Mouse (Mus musculus): ENCODE data around the gene Txlnb. TPM values are rescaled to one million over a fixed set of nuclear protein-coding genes. Genes with fewer than 3 reads are reported as not detected.

The Txlnb gene
- polyA plus RNA-seq, 1 experiment from 2014 or later = 2.1 TPM

DNA sequence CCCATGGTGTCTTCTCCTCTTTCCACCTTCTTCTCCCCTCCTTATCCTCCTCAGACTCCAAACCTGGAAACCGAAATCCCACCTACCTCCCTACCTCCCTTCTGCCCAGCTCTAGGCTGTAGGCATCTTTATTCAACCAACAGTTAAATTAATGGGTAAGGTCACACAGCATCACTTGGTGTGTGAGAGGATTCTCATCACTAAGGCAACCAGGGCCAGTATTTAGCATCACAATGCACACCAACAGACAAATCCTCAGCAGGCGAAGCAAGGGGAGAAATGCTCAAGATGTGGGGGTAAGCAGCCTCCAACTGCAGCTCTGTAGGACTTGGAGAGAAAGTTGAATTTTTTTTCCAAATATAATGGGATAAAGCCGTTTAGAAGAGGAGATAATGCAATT lies 35.0 kb downstream of the Txlnb start:
- no peaks in the 10 kb centered on the region for H3K9me3 ChIP-seq
- ATAC-seq (ENCODE audit: low read depth) = no peak
- peaks cover 24% of the 10 kb centered on the region for H3K4me1 ChIP-seq (replicated peaks)
- WGBS = 20% methylated on average over 3 of the region's 3 CpGs
- H3K9ac ChIP-seq = no peak overlapping the region
- H3K27ac ChIP-seq (replicated peaks) = no peak overlapping the region
- no peaks in the 10 kb centered on the region for H3K36me3 ChIP-seq
- no peak overlapping the region for H3K4me2 ChIP-seq
- no peaks in the 10 kb centered on the region for H3K27me3 ChIP-seq
- no peak overlapping the region for H3K4me3 ChIP-seq

DNA sequence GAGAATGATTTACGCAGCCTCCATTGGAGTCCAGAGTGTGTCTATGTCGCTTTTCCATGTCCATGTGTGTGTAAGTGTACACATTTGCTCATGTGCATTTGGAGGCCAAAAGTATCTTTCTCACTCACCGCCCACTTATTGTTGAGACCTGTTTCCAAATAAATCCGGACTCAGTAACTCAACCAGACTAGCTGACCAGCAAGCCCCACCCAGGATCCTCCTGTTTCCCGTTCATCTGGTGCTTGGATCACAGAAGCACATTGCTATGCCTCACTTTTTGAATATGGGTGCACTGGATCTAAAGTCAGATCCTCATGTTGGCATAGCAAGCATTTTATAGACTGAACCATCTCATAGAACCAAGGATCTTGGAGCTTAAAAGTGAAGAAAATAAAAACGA lies 39.0 kb downstream of the Txlnb start:
- no peak overlapping the region for H3K4me2 ChIP-seq
- no peak overlapping the region for H3K9ac ChIP-seq
- WGBS = 86% methylated on average over 6 of the region's 6 CpGs
- no peaks in the 10 kb centered on the region for H3K27me3 ChIP-seq
- H3K4me1 ChIP-seq (replicated peaks) = peaks cover 8% of the 10 kb centered on the region; the same call in 1 of the 2 replicates
- H3K4me3 ChIP-seq = no peak overlapping the region
- no peak for ATAC-seq (ENCODE audit: low read depth)
- no peaks in the 10 kb centered on the region for H3K9me3 ChIP-seq
- H3K36me3 ChIP-seq = no peaks in the 10 kb centered on the region
- no peak overlapping the region for H3K27ac ChIP-seq (replicated peaks)

DNA sequence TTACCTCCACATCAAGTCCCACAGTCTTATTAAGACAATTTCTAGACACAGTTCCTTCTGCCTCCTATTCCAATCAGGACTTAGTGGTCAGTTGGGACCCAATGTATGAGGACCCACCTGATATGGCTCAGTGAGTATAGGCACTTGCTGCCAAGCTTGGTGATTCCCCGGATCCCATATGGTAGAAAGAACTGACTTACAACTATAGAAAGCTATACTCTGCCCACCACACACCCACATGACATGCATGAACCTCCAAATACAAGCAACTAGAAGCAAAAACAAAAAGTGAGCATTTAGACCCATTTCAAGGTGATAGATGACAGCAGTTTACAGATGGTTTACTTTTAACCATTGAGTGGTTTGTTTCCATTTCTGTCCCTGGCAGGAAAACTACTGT lies 40.2 kb downstream of the Txlnb start:
- Histone ChIP-seq H3K4me1 (replicated peaks) (0 out of 2 replicates have a peak, but pooled peaks cover 2% of the 10 kb centered on the region), H3K36me3 (no peaks in the 10 kb centered on the region), H3K4me2 (no peak overlapping the region), H3K9me3 (no peaks in the 10 kb centered on the region), H3K9ac (no peak overlapping the region), H3K27ac (replicated peaks) (no peak overlapping the region), H3K4me3 (no peak overlapping the region), H3K27me3 (no peaks in the 10 kb centered on the region)
- WGBS = 96% methylated on average over 1 of the region's 1 CpGs
- no peak for ATAC-seq (ENCODE audit: low read depth)

DNA sequence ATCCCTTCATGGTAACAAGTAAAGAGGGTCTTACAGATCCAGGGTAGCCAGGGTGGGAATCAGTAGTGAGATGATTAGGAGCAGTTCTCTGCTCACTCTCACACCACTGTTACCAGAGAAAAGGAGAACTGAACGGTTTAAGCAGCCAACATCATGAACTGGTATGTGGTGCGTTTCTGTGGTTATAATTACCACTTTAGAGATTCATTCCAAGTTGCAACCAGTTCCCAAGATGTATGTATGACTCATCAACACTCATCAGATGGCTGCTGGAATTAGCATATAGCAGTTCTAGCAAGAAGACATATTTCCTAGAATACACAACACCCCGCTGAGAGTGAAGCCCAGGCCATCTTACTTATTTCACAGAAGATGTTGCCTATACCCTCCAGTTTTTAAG lies 46.0 kb downstream of the Txlnb start:
- Histone ChIP-seq H3K4me2 (no peak overlapping the region), H3K36me3 (0 out of 2 replicates have a peak, but pooled peaks cover 3% of the 10 kb centered on the region), H3K27ac (replicated peaks) (no peak overlapping the region), H3K4me3 (no peak overlapping the region), H3K9me3 (no peaks in the 10 kb centered on the region), H3K9ac (no peak overlapping the region), H3K27me3 (no peaks in the 10 kb centered on the region), H3K4me1 (replicated peaks) (no peaks in the 10 kb centered on the region)
- 91% methylated on average over 3 of the region's 3 CpGs for WGBS
- ATAC-seq (ENCODE audit: low read depth) = no peak

DNA sequence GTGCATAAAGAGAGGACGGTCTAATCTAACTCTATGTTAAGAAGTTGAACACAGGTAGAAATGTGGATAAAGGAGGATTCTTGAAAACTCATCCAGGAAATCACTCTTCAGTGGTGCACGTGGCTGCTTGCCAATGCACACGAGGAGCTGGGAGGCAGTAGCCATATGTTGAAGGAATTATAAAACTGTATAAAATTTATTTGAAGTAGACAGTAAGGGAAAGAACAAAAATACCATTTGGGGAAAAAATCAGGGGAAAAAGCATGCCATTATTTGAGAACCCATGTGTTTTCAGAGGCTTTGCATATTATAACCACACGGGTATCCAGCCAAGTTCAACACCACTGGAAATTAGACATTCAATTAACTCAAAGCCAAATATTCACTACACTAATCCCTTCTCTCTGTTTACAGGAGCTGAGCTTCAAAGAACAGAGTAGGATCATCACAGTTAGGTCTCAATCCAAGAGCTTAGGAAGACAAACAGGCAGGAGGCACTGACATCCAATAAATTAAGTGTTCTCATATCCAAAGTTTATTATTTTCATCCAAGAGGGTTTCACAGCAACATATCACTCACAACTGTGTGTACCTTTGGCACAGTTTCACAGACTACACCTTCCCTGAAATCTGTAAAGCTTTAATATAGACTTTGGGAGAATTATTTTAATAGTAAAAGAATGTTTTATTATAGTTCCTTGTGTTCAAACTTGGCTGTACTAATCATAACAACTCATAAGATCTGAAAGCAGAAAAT lies 48.9 kb downstream of the Txlnb start:
- Histone ChIP-seq H3K9me3 (no peaks in the 10 kb centered on the region), H3K9ac (no peak overlapping the region)
- WGBS = 77% methylated on average over 4 of the region's 4 CpGs

DNA sequence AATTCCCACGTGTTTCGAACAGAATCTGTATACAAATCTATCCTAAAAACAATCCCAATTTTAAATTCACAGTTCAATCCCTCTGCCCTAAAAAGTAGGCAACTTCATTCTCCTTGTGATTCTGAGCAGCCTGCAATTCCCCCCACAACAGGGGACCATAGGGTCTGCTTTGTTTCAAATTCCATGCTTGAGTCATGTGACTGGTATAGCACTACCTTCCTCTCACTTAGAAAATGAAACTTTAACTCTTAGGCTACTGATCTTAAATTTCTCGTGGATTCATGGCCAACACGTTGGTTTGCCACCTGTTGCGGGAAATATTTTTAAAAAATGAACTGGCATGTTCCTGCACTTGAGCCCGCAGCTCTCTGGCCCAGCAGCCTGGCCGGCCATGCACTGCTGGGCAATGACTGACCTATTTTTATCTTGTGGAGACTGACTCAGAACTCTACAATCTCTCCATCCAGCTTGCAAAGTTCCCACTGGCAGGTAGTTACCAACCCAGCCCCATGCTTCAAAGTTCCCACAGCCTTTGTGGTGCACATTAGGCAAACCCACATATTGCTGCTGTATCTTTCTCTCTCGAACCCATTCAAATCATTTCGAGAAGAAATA lies 61.7 kb downstream of the Txlnb start:
- H3K27me3 ChIP-seq = no peaks in the 10 kb centered on the region
- H3K4me3 ChIP-seq = no peak overlapping the region
- 88% methylated on average over 9 of the region's 9 CpGs for WGBS
- H3K9me3 ChIP-seq = peaks cover 3% of the 10 kb centered on the region; the same call in 1 of the 2 replicates
- H3K27ac ChIP-seq (replicated peaks) = no peak overlapping the region
- no peak overlapping the region for H3K4me2 ChIP-seq
- no peak for ATAC-seq (ENCODE audit: low read depth)
- no peaks in the 10 kb centered on the region for H3K36me3 ChIP-seq
- no peak overlapping the region for H3K9ac ChIP-seq
- H3K4me1 ChIP-seq (replicated peaks) = no peaks in the 10 kb centered on the region

More for the DNA sequence above, 48.9 kb downstream of the Txlnb start:
- H3K27me3 ChIP-seq = no peaks in the 10 kb centered on the region
- H3K4me2 ChIP-seq = no peak overlapping the region
- no peak overlapping the region for H3K27ac ChIP-seq (replicated peaks)
- H3K36me3 ChIP-seq = 0 out of 2 replicates have a peak, but pooled peaks cover 3% of the 10 kb centered on the region
- H3K4me3 ChIP-seq = no peak overlapping the region
- H3K4me1 ChIP-seq (replicated peaks) = no peaks in the 10 kb centered on the region
- ATAC-seq (ENCODE audit: low read depth) = no peak

DNA sequence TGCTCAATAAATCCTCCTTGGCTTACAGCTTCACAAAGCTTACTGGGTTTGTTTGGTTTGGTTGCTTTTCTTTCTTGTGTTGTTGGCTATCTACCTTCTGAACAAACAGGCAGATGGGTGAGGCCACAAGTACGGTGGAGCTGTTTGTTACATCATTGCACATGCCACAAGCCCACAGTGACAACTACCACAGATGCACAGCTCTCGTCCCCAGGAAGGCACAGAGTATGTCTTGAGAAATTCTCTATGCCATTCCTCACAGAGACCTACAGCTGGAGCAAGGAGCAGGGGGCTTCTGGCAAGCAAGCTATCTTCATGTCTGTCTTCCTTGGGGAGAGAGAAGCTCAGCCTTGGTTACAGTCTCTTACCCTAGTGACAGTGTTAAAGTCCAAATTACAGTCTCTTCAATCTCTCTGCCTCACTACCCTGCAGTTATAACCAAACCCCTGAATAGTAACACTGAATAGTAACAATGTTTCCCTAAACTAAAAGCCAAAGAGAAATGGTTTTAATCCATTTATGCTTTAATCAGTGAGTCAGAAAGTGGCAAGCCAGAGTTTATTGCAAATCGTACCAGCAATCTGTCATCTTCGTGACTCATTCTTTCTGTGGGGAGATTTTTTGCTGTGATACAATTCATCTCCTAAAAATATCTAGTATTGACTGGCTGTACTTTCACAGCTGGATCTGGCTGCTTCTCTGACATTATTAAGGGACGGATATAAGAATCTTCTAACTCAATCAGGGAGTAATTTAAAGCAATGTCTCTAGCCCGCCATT lies 64.9 kb downstream of the Txlnb start:
- WGBS = 81% methylated on average over 6 of the region's 6 CpGs
- no peak overlapping the region for H3K4me2 ChIP-seq
- no peak for ATAC-seq (ENCODE audit: low read depth)
- peaks cover 3% of the 10 kb centered on the region; the same call in 1 of the 2 replicates for H3K9me3 ChIP-seq
- no peak overlapping the region for H3K9ac ChIP-seq
- H3K27me3 ChIP-seq = no peaks in the 10 kb centered on the region
- no peaks in the 10 kb centered on the region for H3K4me1 ChIP-seq (replicated peaks)
- H3K36me3 ChIP-seq = no peaks in the 10 kb centered on the region
- no peak overlapping the region for H3K4me3 ChIP-seq
- no peak overlapping the region for H3K27ac ChIP-seq (replicated peaks)

DNA sequence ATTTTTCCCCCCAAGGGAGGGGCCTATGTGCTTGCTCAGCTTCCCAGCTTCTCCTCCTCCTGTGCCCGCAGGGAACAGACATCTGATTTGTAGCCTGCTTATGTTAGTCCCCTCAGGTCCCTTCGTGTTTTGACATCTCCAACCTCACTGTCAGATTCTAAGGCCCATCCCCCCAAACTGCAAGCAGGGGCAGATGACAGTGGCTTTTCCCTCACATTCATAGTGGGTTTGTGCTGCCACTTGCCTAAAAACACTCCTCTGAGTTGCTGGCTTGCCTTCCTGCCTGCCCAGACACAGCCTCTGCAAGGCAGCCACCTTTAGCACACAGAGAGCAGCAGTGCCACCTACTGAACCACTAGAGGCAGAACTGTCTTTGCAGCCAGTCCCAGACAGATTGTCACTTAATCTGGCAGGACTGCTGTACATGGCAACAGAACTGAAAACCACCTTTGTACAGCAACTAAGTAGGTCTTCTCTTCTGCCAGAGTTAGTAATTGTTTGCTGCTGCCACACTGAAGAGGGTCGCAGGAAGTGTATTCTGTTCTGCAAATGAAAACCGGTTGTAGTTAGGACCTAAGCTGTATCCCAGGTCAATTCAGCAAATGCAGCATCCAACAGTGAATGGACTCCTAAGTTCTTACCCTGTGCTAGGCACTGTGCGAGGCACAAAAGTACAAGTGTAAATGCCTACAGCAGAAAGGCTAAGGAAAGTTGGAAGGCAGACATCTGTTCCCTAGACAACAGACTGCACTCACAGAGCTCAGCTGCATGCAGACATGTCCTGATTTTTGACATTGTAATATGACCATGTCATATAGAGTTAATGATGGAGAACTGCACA lies 74.0 kb downstream of the Txlnb start:
- Histone ChIP-seq H3K9me3 (no peaks in the 10 kb centered on the region), H3K4me1 (replicated peaks) (no peaks in the 10 kb centered on the region), H3K36me3 (no peaks in the 10 kb centered on the region), H3K4me3 (no peak overlapping the region), H3K27me3 (no peaks in the 10 kb centered on the region), H3K9ac (no peak overlapping the region), H3K4me2 (no peak overlapping the region), H3K27ac (replicated peaks) (no peak overlapping the region)
- ATAC-seq (ENCODE audit: low read depth) = peak; percentile 96
- WGBS = 30% methylated on average over 5 of the region's 5 CpGs

DNA sequence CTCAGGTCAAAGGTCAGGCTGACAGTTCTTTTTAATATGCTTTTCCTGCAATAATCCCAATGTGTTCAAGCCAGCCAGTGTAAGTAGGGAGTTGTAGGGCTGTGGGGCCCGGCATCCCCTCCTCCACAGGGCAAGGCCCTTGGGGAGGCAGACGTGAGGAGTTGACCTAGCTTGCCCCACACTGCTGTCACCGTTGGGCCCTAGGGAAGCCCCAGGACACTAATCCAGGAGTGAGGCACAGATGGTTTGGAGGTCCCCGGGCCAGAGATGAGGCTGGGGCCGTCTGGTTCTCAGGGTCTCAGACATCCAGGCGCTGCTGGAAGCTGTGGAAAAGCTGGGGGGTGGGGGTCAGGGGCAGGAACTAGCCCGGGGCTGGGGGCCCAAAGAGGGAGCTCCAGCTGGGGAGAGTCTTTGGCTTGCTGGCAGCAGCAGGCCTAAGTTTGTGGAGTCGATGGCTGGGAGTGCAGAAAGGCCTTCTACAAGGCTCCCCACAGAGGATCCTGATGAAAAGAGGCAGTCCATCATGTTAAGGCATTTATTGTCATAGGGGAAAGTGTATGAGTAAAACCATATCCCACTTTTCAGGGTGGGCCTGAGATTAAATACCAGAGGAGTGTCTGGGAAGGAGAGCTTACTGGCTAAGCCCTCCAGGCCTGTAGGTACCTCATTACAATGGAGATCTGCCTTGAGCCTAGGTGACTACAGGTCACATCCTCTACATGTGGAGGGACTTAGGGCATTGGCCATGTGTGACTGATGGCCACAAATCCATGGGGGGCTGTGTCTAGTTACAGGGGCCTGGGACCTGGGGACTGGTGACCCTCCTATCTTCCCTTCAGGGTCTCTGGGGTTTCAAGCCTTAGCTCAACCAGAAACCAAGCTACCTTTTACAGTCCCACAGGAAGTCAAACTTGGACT lies 82.2 kb downstream of the Txlnb start:
- no peak overlapping the region for H3K9ac ChIP-seq
- WGBS = 41% methylated on average over 8 of the region's 8 CpGs
- no peaks in the 10 kb centered on the region for H3K27me3 ChIP-seq
- H3K9me3 ChIP-seq = no peaks in the 10 kb centered on the region
- H3K4me2 ChIP-seq = no peak overlapping the region
- ATAC-seq (ENCODE audit: low read depth) = no peak
- H3K36me3 ChIP-seq = no peaks in the 10 kb centered on the region
- no peak overlapping the region for H3K4me3 ChIP-seq
- H3K27ac ChIP-seq (replicated peaks) = no peak overlapping the region
- peaks cover 7% of the 10 kb centered on the region; the same call in 1 of the 2 replicates for H3K4me1 ChIP-seq (replicated peaks)

DNA sequence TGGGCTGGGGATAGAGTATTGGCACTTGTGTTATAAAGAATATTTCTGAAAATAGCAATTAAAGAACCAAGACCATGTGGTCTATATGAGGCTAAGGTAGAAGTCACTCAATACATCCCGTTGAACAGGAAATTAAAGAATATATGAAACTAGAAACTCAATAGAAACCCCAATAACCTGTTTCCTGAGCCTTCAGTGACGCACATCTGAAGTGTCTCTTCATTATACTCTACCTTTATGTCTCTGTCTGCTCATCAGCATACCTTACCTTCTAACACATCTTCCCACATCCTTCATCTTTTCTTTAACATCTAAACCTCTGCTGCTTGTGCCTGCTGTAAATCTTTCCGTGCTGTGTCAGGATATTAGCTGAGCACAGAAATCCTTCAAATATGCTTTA lies 84.0 kb downstream of the Txlnb start:
- Histone ChIP-seq H3K27me3 (no peaks in the 10 kb centered on the region), H3K4me1 (replicated peaks) (peaks cover 7% of the 10 kb centered on the region; the same call in 1 of the 2 replicates), H3K4me2 (no peak overlapping the region), H3K36me3 (no peaks in the 10 kb centered on the region), H3K9me3 (no peaks in the 10 kb centered on the region), H3K4me3 (no peak overlapping the region), H3K27ac (replicated peaks) (no peak overlapping the region), H3K9ac (no peak overlapping the region)
- no peak for ATAC-seq (ENCODE audit: low read depth)
- 86% methylated on average over 3 of the region's 3 CpGs for WGBS

DNA sequence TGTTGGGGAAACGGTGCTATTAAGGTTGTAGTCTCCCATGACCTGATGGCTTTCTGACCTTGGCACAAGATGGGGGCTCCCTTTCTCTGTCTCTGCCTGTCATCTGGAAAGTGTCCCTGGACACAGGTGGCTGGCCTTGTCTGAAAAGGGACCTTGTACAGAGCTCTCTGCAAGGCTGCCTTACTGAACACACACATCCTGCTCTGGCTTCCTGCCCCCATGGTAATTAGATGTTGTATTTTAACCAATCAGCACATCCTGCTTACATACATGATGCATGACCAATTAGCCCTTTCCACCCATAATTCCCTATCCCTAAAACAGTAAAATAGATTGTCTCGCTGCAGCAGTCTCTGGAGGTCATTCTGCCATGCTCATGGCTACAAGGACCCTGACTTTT lies 84.7 kb downstream of the Txlnb start:
- Histone ChIP-seq H3K4me2 (no peak overlapping the region), H3K4me3 (no peak overlapping the region), H3K9ac (no peak overlapping the region), H3K4me1 (replicated peaks) (peaks cover 7% of the 10 kb centered on the region; the same call in 1 of the 2 replicates), H3K27me3 (no peaks in the 10 kb centered on the region), H3K36me3 (no peaks in the 10 kb centered on the region), H3K27ac (replicated peaks) (no peak overlapping the region), H3K9me3 (no peaks in the 10 kb centered on the region)
- 59% methylated on average over 2 of the region's 2 CpGs for WGBS
- no peak for ATAC-seq (ENCODE audit: low read depth)

Measured in neural tube, embryonic 13.5 days (tissue).